Comparison of ENCODE assay signal across 10 mouse cellular contexts in genomic region chr8:87570880-87571279, GRCm38 (mm10). TPM values are rescaled to one million over a fixed set of nuclear protein-coding genes. Genes with fewer than 3 reads are reported as not detected.
DNase-seq lines count a peak whose midpoint lies in the region; ATAC-seq and TF ChIP-seq lines count a peak whose summit lies in the region.
"Had no signal": no experiment of that assay in that cellular context is flagged by ENCODE, and none has a peak within 500 bp of the region (broad histone marks: within the 10 kb centered on the region; RNA-seq: fewer than 3 reads in every experiment).

No protein-coding gene starts in this region.

- ATAC-seq in intestine, embryonic 14.5 days (replicated peaks; ENCODE audit: low FRiP score, low TSS enrichment, low read depth), result no peak; the same call in 1 of the 2 replicates
- no peak for ATAC-seq in megakaryocyte progenitor cell, adult 5-6 weeks (replicated peaks; ENCODE audit: poor library complexity)

- peaks cover 16% of the 10 kb centered on the region for H3K4me1 ChIP-seq in embryonic facial prominence, embryonic 10.5 days
- H3K4me1 ChIP-seq in intestine, embryonic 14.5 days (replicated peaks; ENCODE audit: control insufficient read depth, insufficient read depth, low read length), result 0 out of 2 replicates have a peak, but pooled peaks cover 2% of the 10 kb centered on the region

- peak overlapping the region; percentile 47 for H3K4me2 ChIP-seq in intestine, embryonic 14.5 days (ENCODE audit: low read length)

- H3K9ac ChIP-seq in intestine, embryonic 14.5 days (ENCODE audit: low read length), result peak overlapping the region; percentile 12; the same call in 1 of the 2 replicates

- intact Hi-C loops in gastrocnemius, adult 2 months (cut with DNase I), result no loop called here
- intact Hi-C loops in gastrocnemius, postnatal 14 days (cut with DNase I; ENCODE audit: low total_unique reads), result no loop called here
- intact Hi-C loops in left cerebral cortex, postnatal 10 days (cut with DNase I), result no loop called here

- peaks cover 22% of the 10 kb centered on the region for H3K27me3 ChIP-seq in embryonic facial prominence, embryonic 10.5 days (replicated peaks; ENCODE audit: low read depth, poor library complexity, severe bottlenecking)
- no peaks in the 10 kb centered on the region for H3K27me3 ChIP-seq in intestine, embryonic 14.5 days (replicated peaks; ENCODE audit: control insufficient read depth, insufficient read depth, low read length)

- no peak for DNase-seq in gastrocnemius, adult 2 months
- DNase-seq in gastrocnemius, postnatal 10 days, result no peak
- peak; percentile 1 for DNase-seq in 416B (ENCODE audit: low read depth)
- peak; percentile 36 for DNase-seq in embryonic facial prominence, embryonic 10.5 days (ENCODE audit: low spot score)
- peak; percentile 60 for DNase-seq in intestine, embryonic 14.5 days (ENCODE audit: low spot score)
- no peak for DNase-seq in gastrocnemius, postnatal 14 days
- no peak for DNase-seq in left cerebral cortex, postnatal 10 days (ENCODE audit: extremely low spot score in 1 of 2, low spot score in 2 of 2)

- peak overlapping the region; percentile 68 for H3K27ac ChIP-seq in gastrocnemius, adult 2 months
- H3K27ac ChIP-seq in embryonic facial prominence, embryonic 10.5 days (replicated peaks), result peak overlapping the region; percentile 78; the same call in 1 of the 2 replicates
- no peak overlapping the region for H3K27ac ChIP-seq in intestine, embryonic 14.5 days (ENCODE audit: low read depth)

- TF ChIP-seq CTCF in gastrocnemius, adult 2 months (IDR thresholded peaks at IDR 0.05), result peak; percentile 11; the same call in 1 of the 2 replicates

- peak overlapping the region; percentile 69 for H3K4me3 ChIP-seq in gastrocnemius, adult 2 months
- H3K4me3 ChIP-seq in embryonic facial prominence, embryonic 10.5 days, result peak overlapping the region; percentile 53
- peak overlapping the region; percentile 20; the same call in 1 of the 2 replicates for H3K4me3 ChIP-seq in intestine, embryonic 14.5 days (ENCODE audit: low read depth, low read length)

- WGBS in embryonic facial prominence, embryonic 10.5 days, result 10% methylated on average over 7 of the region's 7 CpGs
- 7% methylated on average over 7 of the region's 7 CpGs for WGBS in intestine, embryonic 14.5 days

- no peaks in the 10 kb centered on the region for H3K36me3 ChIP-seq in embryonic facial prominence, embryonic 10.5 days (replicated peaks)
- H3K36me3 ChIP-seq in intestine, embryonic 14.5 days (ENCODE audit: control insufficient read depth, insufficient read depth, low read length), result no peaks in the 10 kb centered on the region
- H3K36me3 ChIP-seq: G1E had no signal

- H3K9me3 ChIP-seq in embryonic facial prominence, embryonic 10.5 days, result no peaks in the 10 kb centered on the region
- H3K9me3 ChIP-seq in intestine, embryonic 14.5 days (ENCODE audit: control insufficient read depth, low read length), result no peaks in the 10 kb centered on the region

RNA-seq across cellular contexts. Expression of gene 4933402J07Rik, which starts 7.2 kb away (rescaled TPM):
- total RNA-seq in gastrocnemius, adult 2 months (2021), result not detected
- total RNA-seq in gastrocnemius, postnatal 10 days (2021), result not detected
- polyA plus RNA-seq in embryonic facial prominence, embryonic 10.5 days (2016; fragmentation: Nextera tagmentation; extraction: Ambion mirVana), result not detected in 2 replicates
- not detected in 2 replicates for polyA plus RNA-seq in intestine, embryonic 14.5 days (2014; fragmentation: Nextera tagmentation; extraction: Ambion mirVana)
- not detected in 2 replicates for total RNA-seq in megakaryocyte progenitor cell, adult 5-6 weeks (2015)
- not detected in 2 replicates for total RNA-seq in megakaryocyte progenitor cell, adult 5-6 weeks (2017)
- not detected for total RNA-seq in gastrocnemius, postnatal 14 days (2021)
- not detected for total RNA-seq in left cerebral cortex, postnatal 10 days (2021)
- total RNA-seq: G1E had no signal
- polyA plus RNA-seq: G1E; large intestine, adult 2 months had no signal

Comparison
In these comparisons a context has a peak if more than half of its experiments do, and no peak if none do; other contexts are left out.
1. DNase-seq: peak in 416B (single experiment), embryonic facial prominence, embryonic 10.5 days (single experiment) and intestine, embryonic 14.5 days (single experiment); none in gastrocnemius, adult 2 months (single experiment), gastrocnemius, postnatal 10 days (single experiment), gastrocnemius, postnatal 14 days (single experiment) and left cerebral cortex, postnatal 10 days (0 of 2).
2. Peak in every context shown above with its lines, with median percentiles within 50 percentile points of each other: H3K4me3 ChIP-seq.